Mouse (Mus musculus) gastrocnemius, postnatal 14 days (tissue): ENCODE results near the gene Ngf. TPM values are rescaled to one million over a fixed set of nuclear protein-coding genes. Genes with fewer than 3 reads are reported as not detected.

ENCODE experiments used
- DNase-seq: peaks from one replicate; pipeline ENCODE4 v3.0.0; 2021; ENCODE audit warnings: mixed read lengths
- intact Hi-C: fragments of 180-260 bp; cut with DNase I; formaldehyde crosslinking; loops from one replicate; pipeline ENCODE4 v1.15.1; 2025; ENCODE audit warnings: low total_unique reads
- long read RNA-seq, 2 experiments: library from polyadenylated mRNA; stranded (forward); transcript quantifications; one replicate each; pipeline ENCODE4 v2.0.0; 2021
- total RNA-seq, 2 experiments: library from RNA; stranded (reverse); gene quantifications; 2 replicates each; pipeline ENCODE4 v1.2.3; 2021

Gene Ngf
- under 1 TPM; 0.75 to 0.96 TPM for total RNA-seq
- long read RNA-seq, experiment 1, result 0 reads
- long read RNA-seq, experiment 2, result 0 reads

GRCm38 (mm10) chr3:102469713-102470448 lies at the start of gene Ngf:
Ngf (plus strand) TSS chr3:102469919.
- intact Hi-C loops, result loop anchor here (10.0 kb wide), 1 partner anchor 225 kb away; no protein-coding TSS in a partner anchor
- DNase-seq, result peak; percentile 24

- intact Hi-C loops, result no loop called here
- peak; percentile 30 for DNase-seq
These were observed 24.2 kb upstream of the Ngf start for GRCm38 (mm10) chr3:102445567-102445966.

- no peak for DNase-seq
- intact Hi-C loops, result no loop called here
These were observed 23.0 kb upstream of the Ngf start for GRCm38 (mm10) chr3:102446691-102447090.

GRCm38 (mm10) chr3:102454566-102454965 lies 15.2 kb upstream of the Ngf start:
- DNase-seq, result no peak
- intact Hi-C loops, result no loop called here

- DNase-seq, result no peak
- intact Hi-C loops, result no loop called here
These were observed 9.2 kb upstream of the Ngf start for GRCm38 (mm10) chr3:102460528-102460927.

GRCm38 (mm10) chr3:102460986-102461385 lies 8.7 kb upstream of the Ngf start:
- no peak for DNase-seq
- intact Hi-C loops, result no loop called here

- no peak for DNase-seq
- intact Hi-C loops, result no loop called here
These were observed 6.9 kb upstream of the Ngf start for GRCm38 (mm10) chr3:102462703-102463336.

- no peak for DNase-seq
These were observed 6.4 kb upstream of the Ngf start for GRCm38 (mm10) chr3:102463339-102463738.

GRCm38 (mm10) chr3:102466587-102466986 lies 3.1 kb upstream of the Ngf start:
- DNase-seq, result peak; percentile 30
- intact Hi-C loops, result no loop called here

More at GRCm38 (mm10) chr3:102463339-102463738, 6.4 kb upstream of the Ngf start:
- intact Hi-C loops, result no loop called here

GRCm38 (mm10) chr3:102467121-102467520 lies 2.6 kb upstream of the Ngf start:
- DNase-seq, result no peak

GRCm38 (mm10) chr3:102471251-102471650 lies 1.5 kb downstream of the Ngf start:
- intact Hi-C loops, result loop anchor here (10.0 kb wide), 1 partner anchor 224 kb away; no protein-coding TSS in a partner anchor
- DNase-seq, result no peak

More at GRCm38 (mm10) chr3:102467121-102467520, 2.6 kb upstream of the Ngf start:
- intact Hi-C loops, result no loop called here

- DNase-seq, result no peak
- intact Hi-C loops, result loop anchor here (10.0 kb wide), 1 partner anchor 223 kb away; no protein-coding TSS in a partner anchor
These were observed 2.1 kb downstream of the Ngf start for GRCm38 (mm10) chr3:102471799-102472198.

- no peak for DNase-seq
- intact Hi-C loops, result loop anchor here (10.0 kb wide), 1 partner anchor 220 kb away; no protein-coding TSS in a partner anchor
These were observed 4.8 kb downstream of the Ngf start for GRCm38 (mm10) chr3:102474275-102475155.

- intact Hi-C loops, result loop anchor here (10.0 kb wide), 1 partner anchor 217 kb away; no protein-coding TSS in a partner anchor
- DNase-seq, result no peak
These were observed 8.4 kb downstream of the Ngf start for GRCm38 (mm10) chr3:102477917-102478694.

GRCm38 (mm10) chr3:102490393-102491123 lies 20.8 kb downstream of the Ngf start:
- DNase-seq, result no peak
- intact Hi-C loops, result no loop called here

GRCm38 (mm10) chr3:102498113-102498512 lies 28.4 kb downstream of the Ngf start:
- intact Hi-C loops, result no loop called here
- DNase-seq, result no peak

GRCm38 (mm10) chr3:102498931-102499330 lies 29.2 kb downstream of the Ngf start:
- intact Hi-C loops, result no loop called here
- DNase-seq, result no peak

GRCm38 (mm10) chr3:102500031-102500430 lies 30.3 kb downstream of the Ngf start:
- DNase-seq, result no peak
- intact Hi-C loops, result no loop called here
